Mouse (Mus musculus) forebrain, embryonic 11.5 days (tissue): Measurements from ENCODE around the gene Dock8. TPM values are rescaled to one million over a fixed set of nuclear protein-coding genes. Genes with fewer than 3 reads are reported as not detected.
A peak's percentile ranks its signal among the peaks of the same experiment; 100 is the strongest.

Source experiments
- ATAC-seq: fragments of 200-750 bp; cut with Nextera tagmentation; replicated peaks from 2 replicates; pipeline ENCODE4 v1.8.0; 2017; ENCODE audit warnings: moderate TSS enrichment; ENCODE audit not compliant: low FRiP score
- DNase-seq: peaks from one replicate; pipeline ENCODE4 v3.0.0-alpha.2; 2017; ENCODE audit warnings: low spot score
- H3K27ac ChIP-seq: fragments of 300-500 bp; sonication (generic); 2 replicates; pipeline ENCODE4 v1.5.1; 2014; ENCODE audit warnings: low read depth, low read length
- H3K27me3 ChIP-seq: fragments of 300-500 bp; sonication (generic); 2 replicates; pipeline ENCODE4 v1.6.1; 2014; ENCODE audit warnings: mild to moderate bottlenecking, low read length, mixed read lengths; ENCODE audit not compliant: control insufficient read depth, insufficient read depth
- H3K36me3 ChIP-seq: fragments of 300-500 bp; sonication (generic); 2 replicates; pipeline ENCODE4 v1.6.1; 2014; ENCODE audit warnings: mild to moderate bottlenecking, low read length, moderate library complexity, mixed read lengths; ENCODE audit not compliant: control insufficient read depth, insufficient read depth
- H3K4me1 ChIP-seq: fragments of 300-500 bp; sonication (generic); replicated peaks from 2 replicates; pipeline ENCODE4 v1.6.1; 2014; ENCODE audit warnings: low read length, mixed read lengths; ENCODE audit not compliant: control insufficient read depth, insufficient read depth
- H3K4me2 ChIP-seq: fragments of 300-500 bp; sonication (generic); 2 replicates; pipeline ENCODE4 v1.6.1; 2014; ENCODE audit warnings: low read depth, mild to moderate bottlenecking, low read length, moderate library complexity, mixed read lengths; ENCODE audit not compliant: severe bottlenecking
- H3K4me3 ChIP-seq: fragments of 300-500 bp; sonication (generic); 2 replicates; pipeline ENCODE4 v1.5.1; 2014; ENCODE audit warnings: low read depth, low read length
- H3K9ac ChIP-seq: fragments of 300-500 bp; sonication (generic); 2 replicates; pipeline ENCODE4 v1.6.1; 2014; ENCODE audit warnings: low read length
- H3K9me3 ChIP-seq: fragments of 300-500 bp; sonication (generic); 2 replicates; pipeline ENCODE4 v1.6.1; 2016; ENCODE audit warnings: low read length, mixed read lengths; ENCODE audit not compliant: control insufficient read depth
- WGBS: fragments of 180-500 bp; shearing (Covaris S2); extraction: QIAGEN DNeasy Blood & Tissue Kit; methylation state at CpG from one replicate; pipeline ENCODE4 v1.1.7; 2014; 5-methylcytosine and 5-hydroxymethylcytosine counted together
- polyA plus RNA-seq: library from polyadenylated mRNA; unstranded; fragments of >200 nt; fragmentation: Nextera tagmentation; extraction: Ambion mirVana; gene quantifications from 2 replicates; pipeline ENCODE4 v1.2.1, GENCODE M21; 2014

Gene Dock8
- polyA plus RNA-seq, 1 experiment from 2014 or later, result 1.3 TPM

- ATAC-seq, result no peak
Measured at GRCm38 (mm10) chr19:24993526-24993925, 5.8 kb upstream of the Dock8 start.

DNA sequence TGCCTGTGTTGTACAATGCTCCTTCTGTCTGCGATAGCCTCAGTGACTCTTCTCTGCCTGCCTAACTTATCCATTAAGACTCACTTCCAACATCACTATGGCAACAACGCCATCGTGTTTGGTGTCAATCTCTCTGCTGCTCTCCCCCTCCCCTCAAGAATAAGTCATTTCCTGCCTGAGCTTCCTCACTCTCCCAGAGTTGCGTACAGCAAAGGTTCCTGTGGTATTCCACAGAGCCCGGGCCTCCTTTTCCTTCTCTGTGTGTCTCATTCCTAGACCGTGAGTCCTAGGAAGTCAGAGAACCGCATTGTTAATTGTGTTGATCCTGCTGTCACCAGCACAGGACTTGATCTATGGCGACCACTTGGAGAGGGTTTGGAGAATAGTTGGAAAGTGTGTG lies 4.4 kb upstream of the Dock8 start:
- 66% methylated on average over 8 of the region's 8 CpGs for WGBS
- Histone ChIP-seq H3K4me1 (no peaks in the 10 kb centered on the region), H3K9me3 (no peaks in the 10 kb centered on the region), H3K27me3 (peaks cover 19% of the 10 kb centered on the region), H3K36me3 (no peaks in the 10 kb centered on the region), H3K9ac (no peak overlapping the region), H3K27ac (no peak overlapping the region), H3K4me3 (no peak overlapping the region), H3K4me2 (no peak overlapping the region)
- DNase-seq (no peak), ATAC-seq (no peak)

More at GRCm38 (mm10) chr19:24993526-24993925, 5.8 kb upstream of the Dock8 start:
- Histone ChIP-seq H3K9me3 (no peaks in the 10 kb centered on the region), H3K4me1 (no peaks in the 10 kb centered on the region), H3K4me3 (no peak overlapping the region), H3K36me3 (no peaks in the 10 kb centered on the region), H3K27ac (no peak overlapping the region), H3K9ac (no peak overlapping the region), H3K4me2 (no peak overlapping the region), H3K27me3 (peaks cover 6% of the 10 kb centered on the region; the same call in 1 of the 2 replicates)
- DNase-seq, result no peak
- WGBS, result 71% methylated on average over 6 of the region's 6 CpGs

- Histone ChIP-seq H3K27ac (no peak overlapping the region), H3K36me3 (no peaks in the 10 kb centered on the region), H3K9me3 (no peaks in the 10 kb centered on the region), H3K27me3 (peaks cover 40% of the 10 kb centered on the region), H3K9ac (no peak overlapping the region), H3K4me2 (no peak overlapping the region), H3K4me1 (no peaks in the 10 kb centered on the region), H3K4me3 (no peak overlapping the region)
- DNase-seq (no peak), ATAC-seq (no peak)
- 69% methylated on average over 12 of the region's 12 CpGs for WGBS
Measured at GRCm38 (mm10) chr19:24996815-24997704, 2.3 kb upstream of the Dock8 start.

DNA sequence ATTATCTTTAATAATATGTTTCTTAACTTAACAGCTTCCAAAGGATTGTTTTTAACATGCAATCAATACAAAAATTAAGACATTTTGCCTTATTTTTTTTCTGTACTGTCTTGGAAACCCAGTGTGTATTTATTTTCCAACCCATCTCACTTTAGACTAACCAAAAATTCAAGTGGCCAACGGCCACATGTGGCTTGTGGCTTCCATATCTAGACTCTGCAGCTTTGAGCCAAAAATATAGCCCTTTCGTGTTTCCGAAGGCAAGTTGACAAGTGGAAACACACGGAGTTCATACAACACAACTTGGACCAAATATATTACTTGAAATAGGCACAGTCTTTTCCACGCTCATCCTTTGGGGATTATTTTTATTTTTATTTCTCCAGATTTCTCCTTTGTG lies 773 bp upstream of the Dock8 start:
- Histone ChIP-seq H3K4me2 (peak overlapping the region; percentile 94; the same call in 1 of the 2 replicates), H3K36me3 (no peaks in the 10 kb centered on the region), H3K9ac (no peak overlapping the region), H3K27me3 (peaks cover 44% of the 10 kb centered on the region), H3K4me1 (no peaks in the 10 kb centered on the region), H3K9me3 (no peaks in the 10 kb centered on the region), H3K27ac (no peak overlapping the region), H3K4me3 (no peak overlapping the region; the same call in 1 of the 2 replicates)
- DNase-seq (no peak), ATAC-seq (no peak)
- WGBS, result 75% methylated on average over 5 of the region's 5 CpGs

DNA sequence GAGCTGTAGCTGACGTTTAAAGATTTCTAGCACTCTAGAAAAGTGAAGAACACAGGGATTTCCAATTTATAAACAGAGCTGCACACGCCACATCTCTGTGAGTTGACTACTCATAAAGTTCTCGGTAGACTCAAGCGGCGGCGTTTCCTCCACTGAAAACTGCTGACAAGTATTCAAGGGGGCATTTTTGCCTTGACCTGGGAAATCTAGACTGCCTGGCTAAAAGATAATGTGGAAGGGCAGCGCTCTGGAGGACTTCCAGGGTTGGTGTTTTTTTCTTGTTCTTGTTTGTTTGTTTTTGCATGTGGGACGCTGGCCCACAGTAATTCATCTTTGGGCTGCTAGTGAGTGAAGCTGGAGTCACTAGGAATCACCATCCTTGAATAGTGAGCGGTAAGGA lies 819 bp downstream of the Dock8 start:
- ATAC-seq (no peak), DNase-seq (no peak)
- H3K4me3 ChIP-seq, result peak overlapping the region; percentile 68; the same call in 1 of the 2 replicates
- H3K9ac ChIP-seq, result no peak overlapping the region
- no peaks in the 10 kb centered on the region for H3K9me3 ChIP-seq
- no peak overlapping the region for H3K4me2 ChIP-seq
- H3K27ac ChIP-seq, result no peak overlapping the region
- 0 out of 2 replicates have a peak, but pooled peaks cover 2% of the 10 kb centered on the region for H3K4me1 ChIP-seq
- 40% methylated on average over 9 of the region's 9 CpGs for WGBS
- H3K27me3 ChIP-seq, result peaks cover 44% of the 10 kb centered on the region
- no peaks in the 10 kb centered on the region for H3K36me3 ChIP-seq

- H3K4me3 ChIP-seq, result no peak overlapping the region
- no peaks in the 10 kb centered on the region for H3K36me3 ChIP-seq
- no peak overlapping the region for H3K27ac ChIP-seq
- DNase-seq (no peak), ATAC-seq (no peak)
- H3K4me2 ChIP-seq, result no peak overlapping the region
- H3K27me3 ChIP-seq, result peaks cover 44% of the 10 kb centered on the region
- H3K9ac ChIP-seq, result no peak overlapping the region
- no peaks in the 10 kb centered on the region for H3K9me3 ChIP-seq
- 0 out of 2 replicates have a peak, but pooled peaks cover 2% of the 10 kb centered on the region for H3K4me1 ChIP-seq
- 88% methylated on average over 6 of the region's 6 CpGs for WGBS
Measured at GRCm38 (mm10) chr19:25002032-25002431, 2.7 kb downstream of the Dock8 start.

DNA sequence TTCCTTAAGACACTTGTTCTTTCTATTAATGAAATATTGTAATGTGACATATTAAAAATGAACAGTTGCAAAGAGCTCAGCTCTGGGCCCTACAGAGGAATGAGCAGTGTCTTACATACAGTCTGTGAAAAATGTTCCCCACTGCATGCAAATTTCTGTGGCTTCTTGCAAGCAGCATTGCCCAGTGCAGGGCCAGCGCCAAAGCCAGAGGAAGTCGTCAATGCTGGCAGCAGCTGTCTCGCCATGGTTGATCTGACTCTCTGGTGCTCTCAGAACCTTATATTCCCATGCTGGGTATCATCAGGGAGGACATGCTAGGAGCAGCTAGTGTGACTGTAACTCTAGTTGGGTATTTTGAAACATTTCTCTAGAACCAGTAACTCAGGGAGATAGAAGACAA lies 3.5 kb downstream of the Dock8 start:
- 0 out of 2 replicates have a peak, but pooled peaks cover 2% of the 10 kb centered on the region for H3K4me1 ChIP-seq
- peaks cover 41% of the 10 kb centered on the region for H3K27me3 ChIP-seq
- H3K27ac ChIP-seq, result no peak overlapping the region
- no peak overlapping the region for H3K4me2 ChIP-seq
- H3K4me3 ChIP-seq, result no peak overlapping the region
- H3K36me3 ChIP-seq, result no peaks in the 10 kb centered on the region
- H3K9me3 ChIP-seq, result no peaks in the 10 kb centered on the region
- no peak overlapping the region for H3K9ac ChIP-seq
- ATAC-seq (no peak), DNase-seq (no peak)
- WGBS, result 82% methylated on average over 3 of the region's 3 CpGs

DNA sequence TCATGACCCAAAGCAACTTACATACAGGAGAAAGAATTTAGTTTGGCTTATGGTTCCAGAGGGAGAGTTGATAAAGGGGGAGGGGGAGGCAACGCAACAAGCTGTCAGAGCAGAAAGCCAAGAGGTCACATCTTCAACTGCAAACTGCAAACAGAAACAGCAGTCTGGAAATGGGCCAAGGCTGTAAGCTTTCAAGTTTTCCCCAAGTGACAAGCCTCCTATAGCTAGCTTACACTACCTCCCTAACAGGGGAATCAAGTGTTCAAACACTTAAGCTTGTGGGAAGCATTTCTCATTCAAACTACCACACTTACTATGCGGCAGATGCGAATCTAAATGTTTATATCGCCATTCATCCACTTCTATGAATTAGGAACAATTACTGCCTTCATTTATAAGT lies 4.5 kb downstream of the Dock8 start:
- Histone ChIP-seq H3K9me3 (no peaks in the 10 kb centered on the region), H3K4me2 (no peak overlapping the region), H3K4me1 (0 out of 2 replicates have a peak, but pooled peaks cover 2% of the 10 kb centered on the region), H3K27ac (no peak overlapping the region), H3K9ac (no peak overlapping the region), H3K27me3 (peaks cover 35% of the 10 kb centered on the region), H3K4me3 (no peak overlapping the region), H3K36me3 (no peaks in the 10 kb centered on the region)
- no peak for ATAC-seq
- no peak for DNase-seq
- WGBS, result 66% methylated on average over 4 of the region's 4 CpGs
